8 mouse cellular contexts compared by ENCODE assay signal in genomic region chr10:26375351-26375751, GRCm38 (mm10). TPM values are rescaled to one million over a fixed set of nuclear protein-coding genes. Genes with fewer than 3 reads are reported as not detected.
DNase-seq lines count a peak whose midpoint lies in the region; ATAC-seq and TF ChIP-seq lines count a peak whose summit lies in the region.

No protein-coding gene starts in this region.

- H3K36me3 ChIP-seq in kidney, postnatal 0 days (ENCODE audit: insufficient read depth, low read length): no peaks in the 10 kb centered on the region
- H3K36me3 ChIP-seq in ES-E14 (ENCODE audit: control insufficient read depth, insufficient read depth, low read length, poor library complexity, severe bottlenecking): no peaks in the 10 kb centered on the region
- H3K36me3 ChIP-seq in limb, embryonic 12.5 days: no peaks in the 10 kb centered on the region

- H3K9ac ChIP-seq in kidney, postnatal 0 days (ENCODE audit: low read depth, low read length): peak overlapping the region; percentile 96
- peak overlapping the region; percentile 42 for H3K9ac ChIP-seq in ES-E14 (ENCODE audit: insufficient read depth, low read depth, low read length, poor library complexity, severe bottlenecking)
- H3K9ac ChIP-seq in limb, embryonic 12.5 days (replicated peaks): peak overlapping the region; percentile 99

- peak; percentile 16 for ATAC-seq in kidney, postnatal 0 days (replicated peaks; ENCODE audit: low FRiP score, low read depth)
- ATAC-seq in limb, embryonic 12.5 days (ENCODE audit: insufficient number of reproducible peaks, insufficient read depth, low FRiP score, low TSS enrichment, low read depth): peak; percentile 23; the same call in 1 of the 2 replicates

- 0% methylated on average over 22 of the region's 30 CpGs for WGBS in kidney, postnatal 0 days
- WGBS in limb, embryonic 12.5 days: 0% methylated on average over 15 of the region's 30 CpGs
- WGBS in olfactory bulb, adult 2 months: under 1% methylated on average over 28 of the region's 30 CpGs

- peak; percentile 39 for DNase-seq in kidney, postnatal 0 days (ENCODE audit: low spot score)
- DNase-seq in kidney, adult 11 months: no peak
- no peak for DNase-seq in ES-E14 (ENCODE audit: low read depth, low spot score)
- no peak for DNase-seq in layer of hippocampus, postnatal 10 days (ENCODE audit: low spot score in 2 of 2)
- no peak for DNase-seq in urinary bladder, postnatal 10 days (ENCODE audit: low spot score)

- no peak for TF ChIP-seq CTCF in kidney, postnatal 0 days (IDR thresholded peaks at IDR 0.05; ENCODE audit: low read depth)
- TF ChIP-seq CTCF in embryonic fibroblast, embryonic 13.5 days (IDR thresholded peaks at IDR 0.05; ENCODE audit: borderline replicate concordance, insufficient read depth, low read length): no peak
- no peak for TF ChIP-seq CTCF in olfactory bulb, adult 2 months (IDR thresholded peaks at IDR 0.05; ENCODE audit: insufficient read depth, low read depth, low read length)

- peak overlapping the region; percentile 97 for H3K4me3 ChIP-seq in kidney, postnatal 0 days (replicated peaks; ENCODE audit: low read depth, low read length)
- peak overlapping the region; percentile 72 to 80 for H3K4me3 ChIP-seq in ES-E14 (ENCODE audit: insufficient read depth in 1 of 2, low read depth in 1 of 2, low read length in 2 of 2, poor library complexity in 1 of 2, severe bottlenecking in 1 of 2)
- peak overlapping the region; percentile 72 for H3K4me3 ChIP-seq in embryonic fibroblast, embryonic 13.5 days (ENCODE audit: insufficient read depth, low read length)
- peak overlapping the region; percentile 95 for H3K4me3 ChIP-seq in limb, embryonic 12.5 days (replicated peaks)
- H3K4me3 ChIP-seq in olfactory bulb, adult 2 months (ENCODE audit: insufficient read depth, low read depth, low read length): peak overlapping the region; percentile 95

- H3K9me3 ChIP-seq in kidney, postnatal 0 days (replicated peaks; ENCODE audit: low read length): no peaks in the 10 kb centered on the region
- H3K9me3 ChIP-seq in ES-E14 (ENCODE audit: control insufficient read depth, insufficient read depth, low read depth, low read length): no peaks in the 10 kb centered on the region
- no peaks in the 10 kb centered on the region for H3K9me3 ChIP-seq in limb, embryonic 12.5 days

- no peaks in the 10 kb centered on the region for H3K27me3 ChIP-seq in kidney, postnatal 0 days (ENCODE audit: insufficient read depth, low read length)
- H3K27me3 ChIP-seq in limb, embryonic 12.5 days: no peaks in the 10 kb centered on the region

- in situ Hi-C loops in ES-E14 (cut with MboI; ENCODE audit: low sequenced_read_pairs in 2 of 2, unreplicated experiment in 2 of 2): no loop called here

- peak overlapping the region; percentile 97 for H3K27ac ChIP-seq in kidney, postnatal 0 days
- no peak overlapping the region for H3K27ac ChIP-seq in ES-E14 (ENCODE audit: insufficient read depth, low read depth, low read length, poor library complexity, severe bottlenecking)
- H3K27ac ChIP-seq in embryonic fibroblast, embryonic 13.5 days (ENCODE audit: insufficient read depth, low read length): peak overlapping the region; percentile 63
- H3K27ac ChIP-seq in limb, embryonic 12.5 days: peak overlapping the region; percentile 99
- H3K27ac ChIP-seq in olfactory bulb, adult 2 months (ENCODE audit: insufficient read depth, low read depth, low read length): peak overlapping the region; percentile 81; the same call in 1 of the 2 replicates

- no peak; the same call in 1 of the 2 replicates for TF ChIP-seq POLR2A in embryonic fibroblast, embryonic 13.5 days (IDR thresholded peaks at IDR 0.05; ENCODE audit: low read depth, low read length)
- TF ChIP-seq POLR2A in olfactory bulb, adult 2 months (IDR thresholded peaks at IDR 0.05; ENCODE audit: insufficient read depth, low read depth, low read length): no peak

- peak overlapping the region; percentile 92 for H3K4me2 ChIP-seq in kidney, postnatal 0 days (ENCODE audit: low read length)
- peak overlapping the region; percentile 70 for H3K4me2 ChIP-seq in limb, embryonic 12.5 days

- no peaks in the 10 kb centered on the region for H3K4me1 ChIP-seq in kidney, postnatal 0 days (replicated peaks; ENCODE audit: insufficient read depth, low read length)
- peaks cover 0 to 2% of the 10 kb centered on the region in 2 experiments; a peak in 3 of 4 replicates for H3K4me1 ChIP-seq in ES-E14 (ENCODE audit: control insufficient read depth in 2 of 2, insufficient read depth in 2 of 2, low read length in 2 of 2, poor library complexity in 1 of 2)
- 0 out of 2 replicates have a peak, but pooled peaks cover 9% of the 10 kb centered on the region for H3K4me1 ChIP-seq in embryonic fibroblast, embryonic 13.5 days (ENCODE audit: control insufficient read depth, insufficient read depth, low read length)
- peaks cover 21% of the 10 kb centered on the region for H3K4me1 ChIP-seq in limb, embryonic 12.5 days (replicated peaks)
- no peaks in the 10 kb centered on the region for H3K4me1 ChIP-seq in olfactory bulb, adult 2 months (ENCODE audit: control insufficient read depth, insufficient read depth, low read length)

TF ChIP-seq in ES-E14, 5 proteins besides CTCF, POLR2A, EP300 and RAD21:
- TF ChIP-seq ZC3H11A (IDR thresholded peaks at IDR 0.05; ENCODE audit: borderline replicate concordance, low read depth, low read length) (no peak), HCFC1 (IDR thresholded peaks at IDR 0.05; ENCODE audit: borderline replicate concordance, insufficient read depth, low read length) (no peak)

RNA-seq across cellular contexts. Expression of gene L3mbtl3, which starts 0.4 kb away (rescaled TPM):
- polyA plus RNA-seq in kidney, postnatal 0 days (2015; fragmentation: Nextera tagmentation; extraction: Ambion mirVana): 9.3 and 9.5 TPM in 2 replicates
- 3.0 and 6.0 TPM in 2 replicates for total RNA-seq in ES-E14 (2012; rRNA removed)
- polyA plus RNA-seq in embryonic fibroblast, embryonic 13.5 days (2011; ENCODE audit: insufficient read length, low read depth, missing spikeins): 17.6 and 22.1 TPM in 2 replicates
- polyA plus RNA-seq in limb, embryonic 12.5 days (2016; fragmentation: Nextera tagmentation; extraction: Ambion mirVana): 38.3 and 38.8 TPM in 2 replicates
- polyA plus RNA-seq in olfactory bulb, adult 2 months (2012; ENCODE audit: insufficient read depth, insufficient read length, low replicate concordance, missing spikeins): not detected in 2 replicates
- total RNA-seq in layer of hippocampus, postnatal 10 days (2021): 10 to 100 TPM; 24.1 to 24.8 TPM

Comparison
In these comparisons a context has a peak if more than half of its experiments do, and no peak if none do; other contexts are left out.
1. H3K9ac ChIP-seq: peak in every context shown above with its lines; median percentile 99 in limb, embryonic 12.5 days; 96 in kidney, postnatal 0 days; 42 in ES-E14.